Mouse (Mus musculus) heart, embryonic 15.5 days (tissue): ENCODE results near the gene Zbtb12. TPM values are rescaled to one million over a fixed set of nuclear protein-coding genes. Genes with fewer than 3 reads are reported as not detected.
A peak's percentile ranks its signal among the peaks of the same experiment; 100 is the strongest.

Experiments used
- ATAC-seq: fragments of 200-750 bp; cut with Nextera tagmentation; replicated peaks from 2 replicates; pipeline ENCODE4 v1.8.0; 2017; ENCODE audit warnings: low read depth, moderate TSS enrichment; ENCODE audit not compliant: insufficient number of reproducible peaks, insufficient read depth, low FRiP score
- H3K27ac ChIP-seq: fragments of 300-500 bp; sonication (generic); 2 replicates; pipeline ENCODE4 v1.5.1; 2015; ENCODE audit warnings: mild to moderate bottlenecking, inconsistent platforms
- H3K27me3 ChIP-seq: fragments of 300-500 bp; sonication (generic); 2 replicates; pipeline ENCODE4 v1.6.1; 2015; ENCODE audit warnings: inconsistent platforms
- H3K36me3 ChIP-seq: fragments of 300-500 bp; sonication (generic); 2 replicates; pipeline ENCODE4 v1.6.1; 2015; ENCODE audit warnings: mild to moderate bottlenecking, inconsistent platforms
- H3K4me1 ChIP-seq: fragments of 300-500 bp; sonication (generic); replicated peaks from 2 replicates; pipeline ENCODE4 v1.6.1; 2015; ENCODE audit warnings: inconsistent platforms
- H3K4me2 ChIP-seq: fragments of 300-500 bp; sonication (generic); 2 replicates; pipeline ENCODE4 v1.6.1; 2015; ENCODE audit warnings: inconsistent platforms, mild to moderate bottlenecking, moderate library complexity
- H3K4me3 ChIP-seq: fragments of 300-500 bp; sonication (generic); 2 replicates; pipeline ENCODE4 v1.5.1; 2015; ENCODE audit warnings: mild to moderate bottlenecking, inconsistent platforms
- H3K9ac ChIP-seq: fragments of 300-500 bp; sonication (generic); 2 replicates; pipeline ENCODE4 v1.6.1; 2015; ENCODE audit warnings: mild to moderate bottlenecking, inconsistent platforms
- H3K9me3 ChIP-seq: fragments of 300-500 bp; sonication (generic); replicated peaks from 2 replicates; pipeline ENCODE4 v1.6.1; 2016; ENCODE audit warnings: inconsistent platforms
- WGBS: fragments of 180-500 bp; shearing (Covaris S2); methylation state at CpG from one replicate; pipeline ENCODE4 v1.1.7; 2015; ENCODE audit warnings: mixed read lengths; 5-methylcytosine and 5-hydroxymethylcytosine counted together
- polyA plus RNA-seq: library from polyadenylated mRNA; unstranded; fragments of >200 nt; fragmentation: Nextera tagmentation; extraction: Ambion mirVana; gene quantifications from 2 replicates; pipeline ENCODE4 v1.2.1, GENCODE M21; 2015

Gene Zbtb12
- polyA plus RNA-seq, 1 experiment from 2014 or later: 1.1 TPM

- H3K9ac ChIP-seq: peak within 1 kb of the TSS; percentile 94
- peaks cover 41% of the 10 kb centered on the region for H3K36me3 ChIP-seq
- H3K9me3 ChIP-seq: no peaks in the 10 kb centered on the region
- peak within 1 kb of the TSS; percentile 60 for H3K27ac ChIP-seq
- H3K4me1 ChIP-seq: peaks cover 19% of the 10 kb centered on the region
- H3K4me3 ChIP-seq: peak within 1 kb of the TSS; percentile 99
- WGBS: under 1% methylated on average over 60 of the region's 65 CpGs
- H3K27me3 ChIP-seq: no peaks in the 10 kb centered on the region
- H3K4me2 ChIP-seq: peak within 1 kb of the TSS; percentile 98
- ATAC-seq: peak; percentile 98
Observed at GRCm38 (mm10) chr17:34849722-34850516, 29.4 kb upstream of the Zbtb12 start, which contains the start of the genes Skiv2l and Nelfe. Skiv2l (minus strand) TSS chr17:34850210. Nelfe (plus strand) TSS chr17:34850391.

GRCm38 (mm10) chr17:34850517-34851125 is 28.7 kb upstream of the Zbtb12 start:
- H3K27ac ChIP-seq: peak overlapping the region; percentile 60
- peak overlapping the region; percentile 94 for H3K9ac ChIP-seq
- peaks cover 19% of the 10 kb centered on the region for H3K4me1 ChIP-seq
- no peaks in the 10 kb centered on the region for H3K9me3 ChIP-seq
- 2% methylated on average over 25 of the region's 25 CpGs for WGBS
- ATAC-seq: no peak
- peak overlapping the region; percentile 99 for H3K4me3 ChIP-seq
- H3K4me2 ChIP-seq: peak overlapping the region; percentile 98
- H3K36me3 ChIP-seq: peaks cover 45% of the 10 kb centered on the region
- no peaks in the 10 kb centered on the region for H3K27me3 ChIP-seq

DNA sequence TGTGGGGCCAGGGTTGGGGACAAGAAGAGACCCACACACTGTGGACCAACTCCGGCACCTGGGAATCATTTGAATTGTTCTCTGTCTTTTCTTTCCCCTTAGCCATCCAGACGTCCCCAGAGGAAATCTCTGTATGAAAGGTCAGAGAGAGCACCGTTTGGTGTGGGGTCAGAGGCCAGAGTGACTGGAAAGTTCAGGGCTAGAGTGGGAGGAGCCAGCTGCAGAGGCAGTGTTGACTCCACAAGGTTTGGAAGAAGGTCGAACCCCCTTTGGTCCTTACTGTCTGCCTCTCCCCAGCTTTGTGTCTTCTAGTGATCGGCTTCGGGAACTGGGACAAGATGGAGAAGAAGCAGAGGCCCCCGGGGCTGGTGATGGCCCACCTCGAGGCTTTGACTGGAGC is 25.8 kb upstream of the Zbtb12 start:
- no peak overlapping the region for H3K4me2 ChIP-seq
- H3K9me3 ChIP-seq: no peaks in the 10 kb centered on the region
- no peak overlapping the region for H3K4me3 ChIP-seq
- no peak overlapping the region for H3K27ac ChIP-seq
- peaks cover 24% of the 10 kb centered on the region for H3K36me3 ChIP-seq
- ATAC-seq: no peak
- H3K9ac ChIP-seq: no peak overlapping the region
- peaks cover 19% of the 10 kb centered on the region for H3K4me1 ChIP-seq
- no peaks in the 10 kb centered on the region for H3K27me3 ChIP-seq
- 79% methylated on average over 8 of the region's 8 CpGs for WGBS

DNA sequence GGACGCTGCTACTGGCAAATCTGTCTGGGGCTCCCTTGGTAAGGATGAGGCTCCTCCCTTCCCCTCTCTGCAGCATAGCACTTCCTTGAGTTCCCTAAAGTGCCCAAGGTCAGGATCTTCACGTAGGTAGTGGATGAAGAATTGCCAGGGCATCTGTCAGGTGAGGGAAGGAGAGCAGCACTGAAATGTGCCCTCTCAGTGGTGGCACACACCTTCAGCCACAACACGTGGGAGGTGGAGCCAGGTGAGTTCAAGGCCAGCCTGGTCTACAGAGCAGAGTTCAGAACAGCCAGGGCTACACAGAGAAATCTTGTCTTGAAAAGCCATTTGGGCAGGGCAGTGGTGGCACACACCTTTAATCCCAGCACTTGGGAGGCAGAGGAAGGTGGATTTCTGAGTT is 24.5 kb upstream of the Zbtb12 start:
- Histone ChIP-seq H3K36me3 (peaks cover 24% of the 10 kb centered on the region), H3K9me3 (no peaks in the 10 kb centered on the region), H3K4me2 (no peak overlapping the region), H3K4me3 (no peak overlapping the region), H3K27ac (no peak overlapping the region), H3K9ac (no peak overlapping the region), H3K4me1 (peaks cover 14% of the 10 kb centered on the region), H3K27me3 (no peaks in the 10 kb centered on the region)
- no peak for ATAC-seq
- 70% methylated on average over 3 of the region's 3 CpGs for WGBS

- Histone ChIP-seq H3K9ac (no peak overlapping the region), H3K4me1 (peaks cover 10% of the 10 kb centered on the region), H3K4me3 (no peak overlapping the region), H3K27me3 (no peaks in the 10 kb centered on the region), H3K9me3 (no peaks in the 10 kb centered on the region), H3K27ac (no peak overlapping the region), H3K36me3 (peaks cover 24% of the 10 kb centered on the region), H3K4me2 (no peak overlapping the region)
- no peak for ATAC-seq
- WGBS: 28% methylated on average over 3 of the region's 3 CpGs
Observed at GRCm38 (mm10) chr17:34855825-34856224, 23.5 kb upstream of the Zbtb12 start.

- no peak for ATAC-seq
- Histone ChIP-seq H3K9ac (no peak overlapping the region), H3K9me3 (no peaks in the 10 kb centered on the region), H3K36me3 (peaks cover 16% of the 10 kb centered on the region), H3K27me3 (0 out of 2 replicates have a peak, but pooled peaks cover 12% of the 10 kb centered on the region), H3K4me3 (no peak overlapping the region), H3K4me2 (no peak overlapping the region), H3K27ac (no peak overlapping the region), H3K4me1 (no peaks in the 10 kb centered on the region)
- 70% methylated on average over 4 of the region's 4 CpGs for WGBS
Observed at GRCm38 (mm10) chr17:34858670-34859069, 20.6 kb upstream of the Zbtb12 start.

GRCm38 (mm10) chr17:34860514-34860913 is 18.8 kb upstream of the Zbtb12 start:
- Histone ChIP-seq H3K4me2 (no peak overlapping the region), H3K4me3 (no peak overlapping the region), H3K9ac (no peak overlapping the region), H3K27ac (no peak overlapping the region), H3K4me1 (no peaks in the 10 kb centered on the region), H3K36me3 (no peaks in the 10 kb centered on the region; the same call in 1 of the 2 replicates), H3K27me3 (0 out of 2 replicates have a peak, but pooled peaks cover 18% of the 10 kb centered on the region), H3K9me3 (no peaks in the 10 kb centered on the region)
- no peak for ATAC-seq
- WGBS: 78% methylated on average over 9 of the region's 9 CpGs

GRCm38 (mm10) chr17:34861704-34862415 is 17.4 kb upstream of the Zbtb12 start:
- ATAC-seq: no peak
- H3K4me1 ChIP-seq: no peaks in the 10 kb centered on the region
- H3K9me3 ChIP-seq: no peaks in the 10 kb centered on the region
- no peaks in the 10 kb centered on the region; the same call in 1 of the 2 replicates for H3K36me3 ChIP-seq
- H3K27ac ChIP-seq: no peak overlapping the region
- H3K4me3 ChIP-seq: no peak overlapping the region
- 0 out of 2 replicates have a peak, but pooled peaks cover 18% of the 10 kb centered on the region for H3K27me3 ChIP-seq
- 68% methylated on average over 13 of the region's 13 CpGs for WGBS
- H3K4me2 ChIP-seq: no peak overlapping the region
- H3K9ac ChIP-seq: no peak overlapping the region

- Histone ChIP-seq H3K9ac (no peak within 1 kb of the TSS), H3K36me3 (no peaks in the 10 kb centered on the region), H3K9me3 (no peaks in the 10 kb centered on the region), H3K4me3 (no peak within 1 kb of the TSS), H3K27me3 (0 out of 2 replicates have a peak, but pooled peaks cover 18% of the 10 kb centered on the region), H3K4me1 (no peaks in the 10 kb centered on the region), H3K27ac (no peak within 1 kb of the TSS), H3K4me2 (no peak within 1 kb of the TSS)
- 55% methylated on average over 8 of the region's 8 CpGs for WGBS
- ATAC-seq: no peak
Observed at GRCm38 (mm10) chr17:34862416-34863081, 16.7 kb upstream of the Zbtb12 start, which contains the start of gene Cfb. Cfb (minus strand) TSS chr17:34862518.

- 0 out of 2 replicates have a peak, but pooled peaks cover 18% of the 10 kb centered on the region for H3K27me3 ChIP-seq
Observed at GRCm38 (mm10) chr17:34865981-34866380, 13.3 kb upstream of the Zbtb12 start.

More at GRCm38 (mm10) chr17:34865981-34866380, 13.3 kb upstream of the Zbtb12 start:
- Histone ChIP-seq H3K4me2 (no peak overlapping the region), H3K4me1 (no peaks in the 10 kb centered on the region), H3K4me3 (no peak overlapping the region), H3K9ac (no peak overlapping the region), H3K36me3 (no peaks in the 10 kb centered on the region), H3K9me3 (no peaks in the 10 kb centered on the region), H3K27ac (no peak overlapping the region)
- 53% methylated on average over 7 of the region's 7 CpGs for WGBS
- no peak for ATAC-seq
